Comparison of ENCODE assay signal across 8 mouse cellular contexts in genomic region chr8:94011076-94012012, GRCm38 (mm10). TPM values are rescaled to one million over a fixed set of nuclear protein-coding genes. Genes with fewer than 3 reads are reported as not detected.
DNase-seq lines count a peak whose midpoint lies in the region; ATAC-seq lines count a peak whose summit lies in the region.

No protein-coding gene starts in this region.

- peak overlapping the region; percentile 79 for H3K4me3 ChIP-seq in lung, embryonic 15.5 days
- H3K4me3 ChIP-seq in hindbrain, embryonic 10.5 days = peak overlapping the region; percentile 93
- H3K4me3 ChIP-seq in limb, embryonic 13.5 days = peak overlapping the region; percentile 94
- H3K4me3 ChIP-seq in neural tube, embryonic 12.5 days = peak overlapping the region; percentile 97

- peak overlapping the region; percentile 96 for H3K4me2 ChIP-seq in lung, embryonic 15.5 days
- peak overlapping the region; percentile 86 for H3K4me2 ChIP-seq in limb, embryonic 13.5 days (replicated peaks)
- peak overlapping the region; percentile 84 for H3K4me2 ChIP-seq in neural tube, embryonic 12.5 days (replicated peaks)

- no peaks in the 10 kb centered on the region for H3K27me3 ChIP-seq in lung, embryonic 15.5 days
- H3K27me3 ChIP-seq in hindbrain, embryonic 10.5 days (ENCODE audit: insufficient read depth, poor library complexity, severe bottlenecking) = no peaks in the 10 kb centered on the region
- H3K27me3 ChIP-seq in limb, embryonic 13.5 days = no peaks in the 10 kb centered on the region
- H3K27me3 ChIP-seq in neural tube, embryonic 12.5 days (replicated peaks) = no peaks in the 10 kb centered on the region

- H3K9ac ChIP-seq in lung, embryonic 15.5 days = peak overlapping the region; percentile 91
- peak overlapping the region; percentile 97 for H3K9ac ChIP-seq in limb, embryonic 13.5 days
- H3K9ac ChIP-seq in neural tube, embryonic 12.5 days = peak overlapping the region; percentile 99

- no peaks in the 10 kb centered on the region for H3K9me3 ChIP-seq in lung, embryonic 15.5 days
- H3K9me3 ChIP-seq in hindbrain, embryonic 10.5 days = no peaks in the 10 kb centered on the region
- no peaks in the 10 kb centered on the region for H3K9me3 ChIP-seq in limb, embryonic 13.5 days
- H3K9me3 ChIP-seq in neural tube, embryonic 12.5 days = no peaks in the 10 kb centered on the region

- ATAC-seq in lung, embryonic 15.5 days (ENCODE audit: borderline replicate concordance, extremely low read depth, low FRiP score, low TSS enrichment) = no peak
- no peak for ATAC-seq in limb, embryonic 13.5 days (ENCODE audit: low FRiP score, low read depth)
- no peak for ATAC-seq in neural tube, embryonic 12.5 days (ENCODE audit: low FRiP score, low read depth)

- no peaks in the 10 kb centered on the region for H3K36me3 ChIP-seq in lung, embryonic 15.5 days
- peaks cover 16% of the 10 kb centered on the region for H3K36me3 ChIP-seq in hindbrain, embryonic 10.5 days
- H3K36me3 ChIP-seq in limb, embryonic 13.5 days = peaks cover 6% of the 10 kb centered on the region
- H3K36me3 ChIP-seq in neural tube, embryonic 12.5 days = no peaks in the 10 kb centered on the region

- peaks cover 30% of the 10 kb centered on the region for H3K4me1 ChIP-seq in lung, embryonic 15.5 days
- peaks cover 39% of the 10 kb centered on the region for H3K4me1 ChIP-seq in hindbrain, embryonic 10.5 days (replicated peaks)
- peaks cover 24% of the 10 kb centered on the region for H3K4me1 ChIP-seq in limb, embryonic 13.5 days
- peaks cover 29% of the 10 kb centered on the region for H3K4me1 ChIP-seq in neural tube, embryonic 12.5 days

- WGBS in lung, embryonic 15.5 days = 3% methylated on average over 48 of the region's 48 CpGs
- 6% methylated on average over 48 of the region's 48 CpGs for WGBS in hindbrain, embryonic 10.5 days
- 3% methylated on average over 48 of the region's 48 CpGs for WGBS in limb, embryonic 13.5 days
- WGBS in neural tube, embryonic 12.5 days = 4% methylated on average over 48 of the region's 48 CpGs

- no peak for DNase-seq in lung, postnatal 4 days
- DNase-seq in c-Kit-positive CD71-positive TER-119-positive erythroid progenitor cells, embryonic 14.5 days (ENCODE audit: low spot score) = peak; percentile 68
- no peak for DNase-seq in hindbrain, embryonic 10.5 days (ENCODE audit: low spot score)
- no peak for DNase-seq in gastrocnemius, adult 18-20 months (ENCODE audit: low spot score)
- no peak for DNase-seq in gastrocnemius, postnatal 25 days

- H3K27ac ChIP-seq in lung, embryonic 15.5 days = peak overlapping the region; percentile 90
- peak overlapping the region; percentile 98 for H3K27ac ChIP-seq in hindbrain, embryonic 10.5 days
- H3K27ac ChIP-seq in limb, embryonic 13.5 days = peak overlapping the region; percentile 92
- peak overlapping the region; percentile 91 for H3K27ac ChIP-seq in neural tube, embryonic 12.5 days

RNA-seq across cellular contexts. Expression of gene Amfr, which starts 1.3 kb away (rescaled TPM):
- 48.5 and 49.6 TPM in 2 replicates for polyA plus RNA-seq in lung, embryonic 15.5 days (2015; fragmentation: Nextera tagmentation; extraction: Ambion mirVana)
- polyA plus RNA-seq in hindbrain, embryonic 10.5 days (2016; fragmentation: Nextera tagmentation; extraction: Ambion mirVana) = 41.4 and 48.4 TPM in 2 replicates
- polyA plus RNA-seq in limb, embryonic 13.5 days (2015; fragmentation: Nextera tagmentation; extraction: Ambion mirVana) = 41.9 TPM in 2 replicates
- 74.0 and 78.3 TPM in 2 replicates for polyA plus RNA-seq in neural tube, embryonic 12.5 days (2016; fragmentation: Nextera tagmentation; extraction: Ambion mirVana)
- total RNA-seq in gastrocnemius, adult 18-20 months (2021) = 100 to 1,000 TPM; 106 to 122 TPM
- 10 to 100 TPM; 78.0 to 83.5 TPM for total RNA-seq in gastrocnemius, postnatal 25 days (2021)

RNA-seq across cellular contexts. Expression of gene Nudt21, which starts 25.5 kb away (rescaled TPM):
- polyA plus RNA-seq in lung, embryonic 15.5 days (2015; fragmentation: Nextera tagmentation; extraction: Ambion mirVana) = 111 and 113 TPM in 2 replicates
- 162 and 166 TPM in 2 replicates for polyA plus RNA-seq in hindbrain, embryonic 10.5 days (2016; fragmentation: Nextera tagmentation; extraction: Ambion mirVana)
- polyA plus RNA-seq in limb, embryonic 13.5 days (2015; fragmentation: Nextera tagmentation; extraction: Ambion mirVana) = 118 and 122 TPM in 2 replicates
- 133 and 135 TPM in 2 replicates for polyA plus RNA-seq in neural tube, embryonic 12.5 days (2016; fragmentation: Nextera tagmentation; extraction: Ambion mirVana)
- total RNA-seq in gastrocnemius, adult 18-20 months (2021) = 10 to 100 TPM; 10.5 to 12.3 TPM
- 10 to 100 TPM; 10.5 to 11.9 TPM for total RNA-seq in gastrocnemius, postnatal 25 days (2021)

RNA-seq across cellular contexts. Expression of gene Ogfod1, which starts 25.7 kb away (rescaled TPM):
- 10.6 and 13.7 TPM in 2 replicates for polyA plus RNA-seq in lung, embryonic 15.5 days (2015; fragmentation: Nextera tagmentation; extraction: Ambion mirVana)
- polyA plus RNA-seq in hindbrain, embryonic 10.5 days (2016; fragmentation: Nextera tagmentation; extraction: Ambion mirVana) = 10.8 and 12.1 TPM in 2 replicates
- 15.8 and 16.7 TPM in 2 replicates for polyA plus RNA-seq in limb, embryonic 13.5 days (2015; fragmentation: Nextera tagmentation; extraction: Ambion mirVana)
- 13.5 and 15.9 TPM in 2 replicates for polyA plus RNA-seq in neural tube, embryonic 12.5 days (2016; fragmentation: Nextera tagmentation; extraction: Ambion mirVana)
- total RNA-seq in gastrocnemius, adult 18-20 months (2021) = 10 to 100 TPM; 22.0 to 26.2 TPM
- total RNA-seq in gastrocnemius, postnatal 25 days (2021) = 10 to 100 TPM; 21.5 to 22.8 TPM
